Mouse (Mus musculus): ENCODE data around the gene Elmo1. TPM values are rescaled to one million over a fixed set of nuclear protein-coding genes. Genes with fewer than 3 reads are reported as not detected.

Gene Elmo1
- polyA plus RNA-seq, 1 experiment from 2014 or later: 10.7 TPM

DNA sequence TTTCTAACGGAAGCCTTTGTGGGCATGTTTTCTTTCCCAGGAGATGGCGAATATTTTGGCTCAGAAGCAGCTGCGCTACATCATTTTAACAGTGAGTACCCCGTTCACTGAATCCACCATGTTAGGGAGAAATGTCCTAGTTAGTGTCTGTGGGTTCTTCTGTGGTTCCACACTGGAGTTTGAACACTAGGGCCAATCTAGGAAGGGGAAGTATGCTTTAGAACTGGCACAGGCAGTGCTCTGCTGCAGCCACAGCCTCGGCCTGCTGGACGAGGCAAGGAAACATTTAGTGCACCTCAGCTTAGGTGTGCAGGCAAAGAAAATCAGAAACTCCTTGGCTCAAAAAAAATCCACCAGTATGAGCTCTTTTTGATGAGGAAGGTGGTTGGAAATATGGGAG lies 196.3 kb downstream of the Elmo1 start:
- H3K4me2 ChIP-seq: no peak overlapping the region
- no peaks in the 10 kb centered on the region for H3K9me3 ChIP-seq (replicated peaks; ENCODE audit: control insufficient read depth, low read length)
- H3K27ac ChIP-seq (ENCODE audit: low read depth, low read length): no peak overlapping the region
- no peak overlapping the region for H3K9ac ChIP-seq (ENCODE audit: low read depth, low read length)
- no peaks in the 10 kb centered on the region for H3K27me3 ChIP-seq (ENCODE audit: control insufficient read depth, insufficient read depth, low read length)
- H3K36me3 ChIP-seq (ENCODE audit: control insufficient read depth, insufficient read depth, low read length): no peaks in the 10 kb centered on the region
- H3K4me3 ChIP-seq (ENCODE audit: low read depth, low read length): no peak overlapping the region
- no peaks in the 10 kb centered on the region for H3K4me1 ChIP-seq (ENCODE audit: control insufficient read depth, insufficient read depth, low read length)
- ATAC-seq (replicated peaks; ENCODE audit: insufficient number of reproducible peaks, low FRiP score, low TSS enrichment): no peak
- WGBS (ENCODE audit: insufficient replicate concordance): 85% methylated on average over 6 of the region's 6 CpGs

DNA sequence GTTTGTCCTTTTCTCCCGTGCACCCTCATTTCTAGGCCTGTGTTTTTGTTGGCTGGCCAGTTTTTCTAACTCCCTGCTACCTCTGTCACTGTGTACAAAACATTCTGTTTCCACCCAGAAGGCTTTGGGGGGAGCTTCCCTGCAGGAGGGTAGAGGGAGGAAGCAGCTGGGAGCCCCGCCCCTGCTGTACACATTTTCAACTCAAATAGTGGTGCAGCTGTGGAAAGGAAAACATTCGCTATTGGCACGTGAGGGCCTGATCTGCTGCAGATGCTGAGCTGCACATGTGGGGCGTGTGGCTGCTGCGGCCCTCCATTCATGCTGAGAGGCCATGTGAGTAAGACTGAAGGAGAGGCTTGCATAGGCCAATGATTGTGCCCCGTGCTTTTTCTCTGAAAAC lies 198.0 kb downstream of the Elmo1 start:
- Histone ChIP-seq H3K4me3 (ENCODE audit: low read depth, low read length) (no peak overlapping the region), H3K27me3 (ENCODE audit: control insufficient read depth, insufficient read depth, low read length) (no peaks in the 10 kb centered on the region)
- WGBS (ENCODE audit: insufficient replicate concordance): 60% methylated on average over 7 of the region's 7 CpGs

DNA sequence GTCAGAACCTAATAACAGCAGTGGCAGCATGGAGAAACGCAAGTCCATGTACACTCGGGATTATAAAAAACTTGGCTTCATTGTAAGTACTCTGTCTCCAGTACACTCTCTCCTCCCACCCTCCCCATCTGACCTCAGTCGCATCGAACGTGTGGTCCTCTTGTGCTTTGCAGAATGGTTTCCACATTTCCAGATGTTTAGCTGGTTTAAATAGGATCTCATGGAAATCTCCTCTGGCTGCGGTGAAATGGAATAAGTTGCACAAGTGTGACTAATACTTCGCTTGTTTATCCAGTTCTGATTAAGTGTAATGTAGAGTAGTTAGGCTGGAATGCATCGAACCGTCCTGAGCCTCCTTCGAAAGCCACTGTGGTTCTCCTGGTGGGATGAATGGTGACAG lies 200.0 kb downstream of the Elmo1 start:
- Histone ChIP-seq H3K9me3 (replicated peaks; ENCODE audit: control insufficient read depth, low read length) (no peaks in the 10 kb centered on the region), H3K27ac (ENCODE audit: low read depth, low read length) (no peak overlapping the region), H3K4me1 (ENCODE audit: control insufficient read depth, insufficient read depth, low read length) (no peaks in the 10 kb centered on the region), H3K36me3 (ENCODE audit: control insufficient read depth, insufficient read depth, low read length) (no peaks in the 10 kb centered on the region), H3K9ac (ENCODE audit: low read depth, low read length) (no peak overlapping the region), H3K27me3 (ENCODE audit: control insufficient read depth, insufficient read depth, low read length) (no peaks in the 10 kb centered on the region), H3K4me3 (ENCODE audit: low read depth, low read length) (no peak overlapping the region), H3K4me2 (no peak overlapping the region)
- 85% methylated on average over 10 of the region's 10 CpGs for WGBS (ENCODE audit: insufficient replicate concordance)
- ATAC-seq (replicated peaks; ENCODE audit: insufficient number of reproducible peaks, low FRiP score, low TSS enrichment): no peak

More for the DNA sequence above, 198.0 kb downstream of the Elmo1 start:
- H3K9ac ChIP-seq (ENCODE audit: low read depth, low read length): no peak overlapping the region
- no peaks in the 10 kb centered on the region for H3K9me3 ChIP-seq (replicated peaks; ENCODE audit: control insufficient read depth, low read length)
- ATAC-seq (replicated peaks; ENCODE audit: insufficient number of reproducible peaks, low FRiP score, low TSS enrichment): 0 out of 2 replicates have a peak, but pooled peaks have one; percentile 39
- no peak overlapping the region for H3K27ac ChIP-seq (ENCODE audit: low read depth, low read length)
- H3K4me2 ChIP-seq: no peak overlapping the region
- no peaks in the 10 kb centered on the region for H3K4me1 ChIP-seq (ENCODE audit: control insufficient read depth, insufficient read depth, low read length)
- H3K36me3 ChIP-seq (ENCODE audit: control insufficient read depth, insufficient read depth, low read length): no peaks in the 10 kb centered on the region

DNA sequence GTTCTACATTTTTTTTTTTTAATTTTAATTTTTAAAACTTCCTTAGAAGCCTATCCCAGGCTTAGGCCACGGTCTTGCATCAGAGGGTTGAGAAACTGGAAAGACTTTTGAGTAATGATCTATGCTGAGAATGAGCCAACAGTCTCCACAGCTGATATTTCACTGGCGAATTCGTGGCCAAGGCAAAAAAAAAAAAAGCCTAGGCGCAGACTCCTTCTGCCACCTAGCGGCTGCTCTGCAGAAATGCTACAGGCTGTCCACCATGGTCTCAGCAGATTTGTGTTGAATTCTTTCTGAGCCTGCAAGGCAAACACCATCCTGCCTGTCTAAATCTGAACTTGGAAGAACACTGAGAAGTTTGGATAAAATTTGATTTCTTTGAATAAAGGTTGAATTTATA lies 202.0 kb downstream of the Elmo1 start:
- no peak overlapping the region for H3K4me3 ChIP-seq (ENCODE audit: low read depth, low read length)
- H3K4me1 ChIP-seq (ENCODE audit: control insufficient read depth, insufficient read depth, low read length): no peaks in the 10 kb centered on the region
- H3K36me3 ChIP-seq (ENCODE audit: control insufficient read depth, insufficient read depth, low read length): no peaks in the 10 kb centered on the region
- no peak overlapping the region for H3K4me2 ChIP-seq
- no peaks in the 10 kb centered on the region for H3K27me3 ChIP-seq (ENCODE audit: control insufficient read depth, insufficient read depth, low read length)
- H3K9ac ChIP-seq (ENCODE audit: low read depth, low read length): no peak overlapping the region
- no peaks in the 10 kb centered on the region for H3K9me3 ChIP-seq (replicated peaks; ENCODE audit: control insufficient read depth, low read length)
- no peak overlapping the region for H3K27ac ChIP-seq (ENCODE audit: low read depth, low read length)
- ATAC-seq (replicated peaks; ENCODE audit: insufficient number of reproducible peaks, low FRiP score, low TSS enrichment): no peak
- WGBS (ENCODE audit: insufficient replicate concordance): 4% methylated on average over 5 of the region's 5 CpGs

DNA sequence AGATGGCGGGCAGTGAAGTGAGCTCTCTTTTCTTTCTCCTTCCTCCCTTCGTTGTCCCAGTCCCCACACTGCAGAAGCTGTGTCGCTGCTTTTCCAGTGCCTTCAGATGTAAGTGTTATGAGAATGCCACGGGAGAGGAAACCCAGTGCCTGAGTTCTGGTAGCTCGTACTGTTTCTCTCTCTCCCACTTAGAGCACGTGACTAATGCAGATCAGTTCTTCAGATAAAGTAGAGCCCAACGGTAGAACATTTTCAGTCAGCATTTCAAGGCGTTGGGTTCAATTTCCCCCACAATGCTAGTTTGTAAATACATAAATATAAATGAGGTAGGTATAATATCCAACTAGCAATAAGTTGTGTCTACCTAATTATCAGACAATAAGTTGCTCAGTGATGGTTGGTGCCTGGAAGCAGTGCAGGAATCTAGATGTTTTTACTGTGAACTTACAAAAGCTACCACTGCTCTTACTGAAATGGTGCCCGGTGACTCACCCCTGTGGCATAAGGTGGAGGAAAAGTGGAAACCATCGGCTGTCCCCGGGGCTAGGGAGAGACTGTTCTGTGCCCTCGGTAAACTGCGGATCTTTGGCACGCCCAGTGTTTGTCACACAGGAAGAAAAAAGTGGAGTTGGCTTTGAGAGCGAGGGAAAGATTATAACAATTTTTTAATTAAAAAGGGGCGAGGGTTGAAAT lies 205.0 kb downstream of the Elmo1 start:
- 77% methylated on average over 16 of the region's 16 CpGs for WGBS (ENCODE audit: insufficient replicate concordance)
- no peak for ATAC-seq (replicated peaks; ENCODE audit: insufficient number of reproducible peaks, low FRiP score, low TSS enrichment)
- no peaks in the 10 kb centered on the region for H3K36me3 ChIP-seq (ENCODE audit: control insufficient read depth, insufficient read depth, low read length)

DNA sequence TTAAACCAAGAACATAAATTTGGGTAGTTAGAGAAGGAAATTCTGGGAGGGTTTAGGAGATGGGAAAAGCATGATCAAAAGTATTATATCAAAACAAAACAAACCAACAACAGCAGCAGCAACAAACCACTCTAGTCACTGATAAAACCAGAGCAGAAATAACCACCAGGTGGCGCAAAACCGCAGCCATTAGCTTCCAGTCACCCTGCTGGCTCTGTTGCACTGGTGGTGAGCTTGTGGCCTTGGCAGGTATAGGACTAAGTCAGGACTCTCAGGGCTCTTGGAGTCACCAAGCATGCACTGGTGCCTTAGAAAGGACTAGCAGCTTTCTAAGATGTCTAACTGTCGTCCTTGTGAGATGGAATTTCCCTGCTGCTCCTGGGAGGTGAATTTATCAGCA lies 207.4 kb downstream of the Elmo1 start:
- no peak overlapping the region for H3K4me2 ChIP-seq
- no peak overlapping the region for H3K9ac ChIP-seq (ENCODE audit: low read depth, low read length)
- no peaks in the 10 kb centered on the region for H3K4me1 ChIP-seq (ENCODE audit: control insufficient read depth, insufficient read depth, low read length)
- no peak for ATAC-seq (replicated peaks; ENCODE audit: insufficient number of reproducible peaks, low FRiP score, low TSS enrichment)
- no peaks in the 10 kb centered on the region for H3K36me3 ChIP-seq (ENCODE audit: control insufficient read depth, insufficient read depth, low read length)
- no peaks in the 10 kb centered on the region for H3K9me3 ChIP-seq (replicated peaks; ENCODE audit: control insufficient read depth, low read length)
- no peaks in the 10 kb centered on the region for H3K27me3 ChIP-seq (ENCODE audit: control insufficient read depth, insufficient read depth, low read length)
- no peak overlapping the region for H3K4me3 ChIP-seq (ENCODE audit: low read depth, low read length)
- H3K27ac ChIP-seq (ENCODE audit: low read depth, low read length): no peak overlapping the region
- WGBS (ENCODE audit: insufficient replicate concordance): 13% methylated on average over 3 of the region's 3 CpGs

More for the DNA sequence above, 205.0 kb downstream of the Elmo1 start:
- Histone ChIP-seq H3K4me3 (ENCODE audit: low read depth, low read length) (no peak overlapping the region), H3K9ac (ENCODE audit: low read depth, low read length) (no peak overlapping the region), H3K27me3 (ENCODE audit: control insufficient read depth, insufficient read depth, low read length) (no peaks in the 10 kb centered on the region), H3K27ac (ENCODE audit: low read depth, low read length) (no peak overlapping the region), H3K9me3 (replicated peaks; ENCODE audit: control insufficient read depth, low read length) (no peaks in the 10 kb centered on the region), H3K4me2 (no peak overlapping the region), H3K4me1 (ENCODE audit: control insufficient read depth, insufficient read depth, low read length) (no peaks in the 10 kb centered on the region)

DNA sequence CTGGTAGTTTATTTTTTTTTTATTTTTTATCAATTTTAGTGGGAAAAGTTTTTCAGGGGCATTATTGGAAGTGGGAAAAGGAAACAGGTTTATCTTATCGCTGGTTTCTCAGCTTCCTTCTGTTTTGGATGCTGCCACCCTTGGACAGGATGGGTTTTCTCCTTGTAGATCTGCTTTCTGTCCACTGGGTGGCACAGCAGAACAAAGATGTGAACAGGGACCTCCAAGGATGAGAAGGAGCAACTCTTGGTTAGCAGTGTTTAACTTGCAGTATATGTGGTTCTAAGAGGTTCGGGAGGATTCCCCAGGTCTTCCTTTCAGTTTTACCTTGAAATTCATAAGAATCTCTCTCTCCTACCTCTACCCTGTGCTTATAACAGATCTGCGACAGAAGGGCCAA lies 209.0 kb downstream of the Elmo1 start:
- 58% methylated on average over 3 of the region's 3 CpGs for WGBS (ENCODE audit: insufficient replicate concordance)

DNA sequence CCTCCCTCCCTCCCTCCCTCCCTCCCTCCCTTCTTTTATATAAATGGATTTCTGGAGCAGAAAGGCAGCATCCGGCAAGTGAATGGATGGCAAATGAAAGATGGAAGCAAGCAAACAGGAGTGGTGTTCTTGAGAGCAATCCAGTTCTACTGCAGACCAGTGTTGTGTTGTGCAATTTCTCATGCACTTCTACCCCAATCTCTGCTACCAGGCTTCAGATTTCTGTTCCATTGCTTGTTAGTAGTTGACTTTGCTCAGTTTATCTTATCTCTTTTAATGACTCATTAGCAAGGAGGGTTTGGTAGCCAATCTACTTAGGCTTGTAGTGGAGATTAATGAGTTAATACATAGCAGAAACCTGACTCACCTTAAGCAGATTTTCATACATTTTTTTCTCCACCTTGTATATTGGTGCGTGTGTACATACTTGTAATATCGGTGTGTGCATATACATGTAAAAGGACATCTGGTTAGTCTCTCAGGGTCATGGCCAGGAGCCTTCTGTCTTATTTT lies 209.7 kb downstream of the Elmo1 start:
- H3K9me3 ChIP-seq (replicated peaks; ENCODE audit: control insufficient read depth, low read length): no peaks in the 10 kb centered on the region
- no peak overlapping the region for H3K27ac ChIP-seq (ENCODE audit: low read depth, low read length)
- H3K4me1 ChIP-seq (ENCODE audit: control insufficient read depth, insufficient read depth, low read length): no peaks in the 10 kb centered on the region
- no peaks in the 10 kb centered on the region for H3K27me3 ChIP-seq (ENCODE audit: control insufficient read depth, insufficient read depth, low read length)
- no peak overlapping the region for H3K4me3 ChIP-seq (ENCODE audit: low read depth, low read length)
- H3K9ac ChIP-seq (ENCODE audit: low read depth, low read length): no peak overlapping the region
- no peak for ATAC-seq (replicated peaks; ENCODE audit: insufficient number of reproducible peaks, low FRiP score, low TSS enrichment)
- no peaks in the 10 kb centered on the region for H3K36me3 ChIP-seq (ENCODE audit: control insufficient read depth, insufficient read depth, low read length)
- H3K4me2 ChIP-seq: no peak overlapping the region
- 93% methylated on average over 3 of the region's 3 CpGs for WGBS (ENCODE audit: insufficient replicate concordance)

More for the DNA sequence above, 209.0 kb downstream of the Elmo1 start:
- Histone ChIP-seq H3K27ac (ENCODE audit: low read depth, low read length) (no peak overlapping the region), H3K4me1 (ENCODE audit: control insufficient read depth, insufficient read depth, low read length) (no peaks in the 10 kb centered on the region), H3K9ac (ENCODE audit: low read depth, low read length) (no peak overlapping the region), H3K36me3 (ENCODE audit: control insufficient read depth, insufficient read depth, low read length) (no peaks in the 10 kb centered on the region), H3K9me3 (replicated peaks; ENCODE audit: control insufficient read depth, low read length) (no peaks in the 10 kb centered on the region), H3K4me3 (ENCODE audit: low read depth, low read length) (no peak overlapping the region), H3K4me2 (no peak overlapping the region), H3K27me3 (ENCODE audit: control insufficient read depth, insufficient read depth, low read length) (no peaks in the 10 kb centered on the region)
- no peak for ATAC-seq (replicated peaks; ENCODE audit: insufficient number of reproducible peaks, low FRiP score, low TSS enrichment)

DNA sequence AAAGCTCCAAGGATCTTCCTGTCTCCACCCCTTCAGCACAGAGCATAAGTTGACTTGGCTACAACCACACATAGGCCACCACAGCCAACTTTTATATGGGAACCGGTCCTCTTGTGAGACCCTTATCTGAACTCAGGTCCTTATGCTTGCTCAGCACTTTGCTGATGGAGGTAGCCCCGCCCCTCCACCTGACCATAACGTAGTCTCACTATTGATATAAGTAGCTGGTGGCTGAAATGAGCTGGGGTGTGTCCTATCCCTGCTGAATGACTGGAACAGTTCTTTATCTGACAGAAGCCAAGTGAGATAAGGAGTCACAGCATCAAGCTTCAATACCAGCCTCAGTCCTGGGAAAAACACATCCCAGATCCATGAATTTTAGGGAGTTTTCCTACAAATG lies 210.2 kb downstream of the Elmo1 start:
- Histone ChIP-seq H3K36me3 (ENCODE audit: control insufficient read depth, insufficient read depth, low read length) (no peaks in the 10 kb centered on the region), H3K9me3 (replicated peaks; ENCODE audit: control insufficient read depth, low read length) (no peaks in the 10 kb centered on the region), H3K27me3 (ENCODE audit: control insufficient read depth, insufficient read depth, low read length) (no peaks in the 10 kb centered on the region), H3K4me3 (ENCODE audit: low read depth, low read length) (no peak overlapping the region), H3K27ac (ENCODE audit: low read depth, low read length) (no peak overlapping the region), H3K4me1 (ENCODE audit: control insufficient read depth, insufficient read depth, low read length) (no peaks in the 10 kb centered on the region), H3K4me2 (no peak overlapping the region), H3K9ac (ENCODE audit: low read depth, low read length) (no peak overlapping the region)
- no peak for ATAC-seq (replicated peaks; ENCODE audit: insufficient number of reproducible peaks, low FRiP score, low TSS enrichment)
- WGBS (ENCODE audit: insufficient replicate concordance): 61% methylated on average over 3 of the region's 3 CpGs
